Mouse (Mus musculus): ENCODE measurements around the gene Pnmt. TPM values are rescaled to one million over a fixed set of nuclear protein-coding genes. Genes with fewer than 3 reads are reported as not detected.

The Pnmt gene
- total and polyA plus RNA-seq, 2 experiments from 2014 or later, result 4.2 TPM; not detected in 1

DNA sequence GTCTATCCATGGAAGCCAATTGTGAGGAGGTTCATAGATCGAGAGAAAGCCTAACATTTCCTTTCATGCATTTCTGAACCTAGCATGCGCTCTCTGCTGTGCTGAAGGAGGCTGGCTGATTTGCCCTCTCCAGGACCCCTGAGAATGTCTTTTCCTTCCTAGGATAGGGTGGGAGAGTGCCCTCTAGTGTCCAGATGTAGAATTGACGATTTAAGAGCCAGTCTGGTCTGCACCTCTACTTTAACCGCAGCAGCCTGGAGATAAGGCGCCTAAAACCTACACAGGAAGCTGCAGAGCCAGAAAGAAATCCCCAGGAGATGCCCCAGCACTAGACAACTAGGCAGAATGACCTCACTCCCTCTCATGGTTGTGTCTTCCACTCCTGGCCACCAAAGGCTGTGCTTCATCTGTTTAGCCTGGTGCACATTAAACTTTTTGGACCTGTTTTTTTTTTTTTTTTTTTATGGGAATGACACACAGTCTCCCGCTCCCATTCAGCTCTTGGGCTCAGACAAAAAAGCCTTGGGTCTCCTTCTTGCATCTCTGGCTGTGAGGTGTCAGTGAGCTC is 30.4 kb upstream of the Pnmt start:
- no peak overlapping the region for H3K4me3 ChIP-seq (ENCODE audit: low read depth, low read length)
- H3K9me3 ChIP-seq (replicated peaks; ENCODE audit: control insufficient read depth, low read length), result no peaks in the 10 kb centered on the region
- no peak for ATAC-seq (ENCODE audit: insufficient read depth, low read depth)
- peaks cover 19% of the 10 kb centered on the region for H3K4me1 ChIP-seq (ENCODE audit: control insufficient read depth, insufficient read depth)
- no peak overlapping the region for H3K27ac ChIP-seq (ENCODE audit: low read depth)
- 7% methylated on average over 6 of the region's 6 CpGs for WGBS
- no peak overlapping the region for H3K4me2 ChIP-seq (ENCODE audit: low read depth, low read length)
- DNase-seq (ENCODE audit: low spot score), result peak; percentile 58
- H3K36me3 ChIP-seq (replicated peaks; ENCODE audit: control insufficient read depth, insufficient read depth, low read length), result no peaks in the 10 kb centered on the region
- no peaks in the 10 kb centered on the region for H3K27me3 ChIP-seq (ENCODE audit: control insufficient read depth, insufficient read depth, low read length)
- TF ChIP-seq CTCF (IDR thresholded peaks at IDR 0.05; ENCODE audit: low read depth) (peak; percentile 83), EP300 (IDR thresholded peaks at IDR 0.05; ENCODE audit: low read depth) (no peak)
- H3K9ac ChIP-seq (replicated peaks; ENCODE audit: low read depth, low read length), result no peak overlapping the region

DNA sequence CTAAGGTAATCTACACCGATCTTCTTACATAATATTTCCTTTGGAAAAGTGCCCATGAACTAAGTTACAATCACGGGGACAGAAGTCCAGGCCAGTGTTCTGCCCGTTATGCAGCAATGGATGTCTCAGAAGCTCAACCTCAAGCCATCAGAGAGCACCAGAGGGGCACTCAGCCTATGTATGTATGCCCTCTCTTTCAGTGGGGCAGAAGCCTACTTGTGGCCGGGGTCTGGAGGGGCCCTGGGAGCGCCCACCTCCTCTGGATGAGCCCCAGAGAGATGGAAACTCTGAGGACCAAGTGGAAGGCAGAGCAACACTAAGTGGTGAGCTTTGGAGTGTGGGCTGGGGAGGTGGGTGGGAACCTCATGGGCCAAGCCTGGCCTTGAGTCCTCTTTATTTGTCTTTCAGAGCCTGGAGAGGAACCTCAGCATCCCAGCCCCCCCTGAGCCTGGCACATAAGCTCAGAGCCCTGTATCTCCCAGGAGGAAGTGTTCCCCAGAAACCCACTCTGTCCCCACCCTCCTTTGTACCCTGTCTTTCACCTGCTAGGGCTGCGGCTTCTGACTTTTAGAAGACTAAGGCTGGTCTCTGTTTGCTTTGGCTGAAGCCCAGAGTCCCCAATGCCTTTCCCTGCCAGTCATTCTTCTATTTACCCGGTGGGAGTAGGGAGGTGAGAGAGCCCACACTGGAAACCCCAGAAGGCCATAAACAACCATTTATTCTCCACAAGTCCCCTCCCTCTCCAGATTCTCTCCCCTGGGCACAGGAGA is 29.4 kb upstream of the Pnmt start:
- 62% methylated on average over 7 of the region's 7 CpGs for WGBS
- ATAC-seq (ENCODE audit: insufficient read depth, low read depth), result no peak
- Histone ChIP-seq H3K4me3 (ENCODE audit: low read depth, low read length) (no peak overlapping the region), H3K9ac (replicated peaks; ENCODE audit: low read depth, low read length) (no peak overlapping the region), H3K9me3 (replicated peaks; ENCODE audit: control insufficient read depth, low read length) (no peaks in the 10 kb centered on the region), H3K4me1 (ENCODE audit: control insufficient read depth, insufficient read depth) (peaks cover 19% of the 10 kb centered on the region), H3K27me3 (ENCODE audit: control insufficient read depth, insufficient read depth, low read length) (no peaks in the 10 kb centered on the region), H3K36me3 (replicated peaks; ENCODE audit: control insufficient read depth, insufficient read depth, low read length) (no peaks in the 10 kb centered on the region), H3K27ac (ENCODE audit: low read depth) (peak overlapping the region; percentile 91), H3K4me2 (ENCODE audit: low read depth, low read length) (peak overlapping the region; percentile 81; the same call in 1 of the 2 replicates)
- DNase-seq (ENCODE audit: low spot score), result no peak
- TF ChIP-seq CTCF (IDR thresholded peaks at IDR 0.05; ENCODE audit: low read depth) (no peak), EP300 (IDR thresholded peaks at IDR 0.05; ENCODE audit: low read depth) (no peak)

- Histone ChIP-seq H3K9me3 (replicated peaks; ENCODE audit: control insufficient read depth, low read length) (no peaks in the 10 kb centered on the region), H3K4me3 (ENCODE audit: low read depth, low read length) (peak overlapping the region; percentile 82), H3K4me1 (ENCODE audit: control insufficient read depth, insufficient read depth) (peaks cover 19% of the 10 kb centered on the region), H3K36me3 (replicated peaks; ENCODE audit: control insufficient read depth, insufficient read depth, low read length) (no peaks in the 10 kb centered on the region), H3K27me3 (ENCODE audit: control insufficient read depth, insufficient read depth, low read length) (no peaks in the 10 kb centered on the region), H3K27ac (ENCODE audit: low read depth) (peak overlapping the region; percentile 91), H3K9ac (replicated peaks; ENCODE audit: low read depth, low read length) (peak overlapping the region; percentile 63; the same call in 1 of the 2 replicates), H3K4me2 (ENCODE audit: low read depth, low read length) (peak overlapping the region; percentile 81)
- 12% methylated on average over 13 of the region's 13 CpGs for WGBS
- ATAC-seq (ENCODE audit: insufficient read depth, low read depth), result peak; percentile 28
- peak; percentile 34 for DNase-seq (ENCODE audit: low spot score)
- TF ChIP-seq EP300 (IDR thresholded peaks at IDR 0.05; ENCODE audit: low read depth) (0 out of 2 replicates have a peak, but pooled peaks have one; percentile 41), CTCF (IDR thresholded peaks at IDR 0.05; ENCODE audit: low read depth) (no peak)
Observed at GRCm38 (mm10) chr11:98357396-98358160, 28.7 kb upstream of the Pnmt start.

GRCm38 (mm10) chr11:98358161-98359083 is 27.8 kb upstream of the Pnmt start, which contains the start of gene Stard3:
Gene Stard3 (plus strand): TSS chr11:98358368.
- H3K9ac ChIP-seq (replicated peaks; ENCODE audit: low read depth, low read length), result peak within 1 kb of the TSS; percentile 63
- H3K4me3 ChIP-seq (ENCODE audit: low read depth, low read length), result peak within 1 kb of the TSS; percentile 82
- no peaks in the 10 kb centered on the region for H3K36me3 ChIP-seq (replicated peaks; ENCODE audit: control insufficient read depth, insufficient read depth, low read length)
- H3K27ac ChIP-seq (ENCODE audit: low read depth), result peak within 1 kb of the TSS; percentile 91
- H3K4me1 ChIP-seq (ENCODE audit: control insufficient read depth, insufficient read depth), result peaks cover 19% of the 10 kb centered on the region
- TF ChIP-seq CTCF (IDR thresholded peaks at IDR 0.05; ENCODE audit: low read depth) (no peak), EP300 (IDR thresholded peaks at IDR 0.05; ENCODE audit: low read depth) (no peak)
- under 1% methylated on average over 58 of the region's 60 CpGs for WGBS
- H3K9me3 ChIP-seq (replicated peaks; ENCODE audit: control insufficient read depth, low read length), result no peaks in the 10 kb centered on the region
- H3K4me2 ChIP-seq (ENCODE audit: low read depth, low read length), result peak within 1 kb of the TSS; percentile 81
- H3K27me3 ChIP-seq (ENCODE audit: control insufficient read depth, insufficient read depth, low read length), result no peaks in the 10 kb centered on the region
- ATAC-seq (ENCODE audit: insufficient read depth, low read depth), result peak; percentile 87
- DNase-seq (ENCODE audit: low spot score), result peak; percentile 87

All from heart, postnatal 0 days (tissue).